Mouse (Mus musculus) embryonic facial prominence, embryonic 13.5 days (tissue): ENCODE measurements around the gene Fgf12. TPM values are rescaled to one million over a fixed set of nuclear protein-coding genes. Genes with fewer than 3 reads are reported as not detected.

ENCODE experiments used
- ATAC-seq: fragments of 200-750 bp; cut with Nextera tagmentation; 2 replicates; pipeline ENCODE4 v1.8.0; 2017; ENCODE audit warnings: low read depth; ENCODE audit not compliant: insufficient number of reproducible peaks, insufficient read depth, low FRiP score, low TSS enrichment
- H3K27ac ChIP-seq: fragments of 300-500 bp; sonication (generic); 2 replicates; pipeline ENCODE4 v1.5.1; 2015; ENCODE audit warnings: moderate library complexity, mild to moderate bottlenecking, inconsistent platforms
- H3K27me3 ChIP-seq: fragments of 300-500 bp; sonication (generic); 2 replicates; pipeline ENCODE4 v1.6.1; 2015; ENCODE audit warnings: mild to moderate bottlenecking, inconsistent platforms
- H3K36me3 ChIP-seq: fragments of 300-500 bp; sonication (generic); 2 replicates; pipeline ENCODE4 v1.6.1; 2015; ENCODE audit warnings: mild to moderate bottlenecking, inconsistent platforms
- H3K4me1 ChIP-seq: fragments of 300-500 bp; sonication (generic); 2 replicates; pipeline ENCODE4 v1.6.1; 2015; ENCODE audit warnings: inconsistent platforms
- H3K4me2 ChIP-seq: fragments of 300-500 bp; sonication (generic); 2 replicates; pipeline ENCODE4 v1.6.1; 2015; ENCODE audit warnings: moderate library complexity, mild to moderate bottlenecking, inconsistent platforms
- H3K4me3 ChIP-seq: fragments of 300-500 bp; sonication (generic); 2 replicates; pipeline ENCODE4 v1.5.1; 2015; ENCODE audit warnings: mild to moderate bottlenecking, inconsistent platforms
- H3K9ac ChIP-seq: fragments of 300-500 bp; sonication (generic); 2 replicates; pipeline ENCODE4 v1.6.1; 2015; ENCODE audit warnings: mild to moderate bottlenecking, inconsistent platforms
- H3K9me3 ChIP-seq: fragments of 300-500 bp; sonication (generic); 2 replicates; pipeline ENCODE4 v1.6.1; 2016; ENCODE audit warnings: inconsistent platforms
- WGBS: fragments of 180-500 bp; shearing (Covaris S2); methylation state at CpG from one replicate; pipeline ENCODE4 v1.1.7; 2015; ENCODE audit warnings: mixed read lengths; 5-methylcytosine and 5-hydroxymethylcytosine counted together
- polyA plus RNA-seq: library from polyadenylated mRNA; unstranded; fragments of >200 nt; fragmentation: Nextera tagmentation; extraction: Ambion mirVana; gene quantifications from 2 replicates; pipeline ENCODE4 v1.2.1, GENCODE M21; 2015

The Fgf12 gene
- polyA plus RNA-seq, 1 experiment from 2014 or later = 3.6 TPM

DNA sequence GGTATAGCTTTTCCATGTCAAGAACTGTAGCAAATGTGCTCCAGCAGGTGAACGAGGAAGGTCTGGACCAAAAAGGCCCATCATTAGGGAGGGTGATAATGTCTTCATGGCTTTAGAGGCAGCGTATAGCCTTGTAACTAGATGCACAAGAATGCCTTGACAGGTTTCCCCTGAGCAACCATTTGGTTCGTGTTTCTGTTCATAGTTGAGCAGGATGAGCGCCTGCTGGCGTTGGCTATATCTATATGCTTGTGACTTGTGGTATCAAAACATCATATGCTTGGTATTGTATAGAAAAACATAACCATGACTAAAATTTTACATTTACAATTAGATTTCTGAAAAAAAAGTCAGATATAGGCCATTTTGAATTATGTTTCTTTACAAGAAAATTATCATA, 361.6 kb downstream of the Fgf12 start:
- Histone ChIP-seq H3K27me3 (no peaks in the 10 kb centered on the region), H3K4me3 (no peak overlapping the region), H3K27ac (no peak overlapping the region), H3K36me3 (no peaks in the 10 kb centered on the region), H3K4me2 (no peak overlapping the region), H3K9ac (no peak overlapping the region), H3K4me1 (no peaks in the 10 kb centered on the region), H3K9me3 (no peaks in the 10 kb centered on the region)
- ATAC-seq = no peak
- 82% methylated on average over 5 of the region's 5 CpGs for WGBS

DNA sequence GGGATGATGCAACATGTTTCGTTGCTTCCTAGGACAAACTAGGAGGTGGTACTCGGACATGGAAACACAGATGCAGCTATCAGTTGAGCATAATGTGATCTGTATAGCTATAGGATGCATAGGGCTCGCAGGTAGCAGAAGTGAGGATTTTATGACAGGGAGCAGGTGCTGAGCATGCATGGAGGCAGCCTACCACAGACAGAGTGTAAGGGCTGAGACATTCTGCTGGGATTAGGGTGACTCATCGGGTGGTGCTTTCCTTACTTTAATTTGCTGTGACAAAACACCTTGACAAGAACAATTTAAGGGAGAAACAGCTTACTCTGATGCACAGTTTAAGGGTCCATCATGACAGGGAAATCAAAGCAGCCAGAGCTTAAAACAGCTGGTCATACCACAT, 363.8 kb downstream of the Fgf12 start:
- Histone ChIP-seq H3K27ac (no peak overlapping the region), H3K36me3 (no peaks in the 10 kb centered on the region), H3K4me2 (no peak overlapping the region), H3K27me3 (no peaks in the 10 kb centered on the region), H3K4me3 (no peak overlapping the region), H3K9ac (no peak overlapping the region), H3K4me1 (no peaks in the 10 kb centered on the region), H3K9me3 (no peaks in the 10 kb centered on the region)
- no peak for ATAC-seq
- 75% methylated on average over 4 of the region's 4 CpGs for WGBS

DNA sequence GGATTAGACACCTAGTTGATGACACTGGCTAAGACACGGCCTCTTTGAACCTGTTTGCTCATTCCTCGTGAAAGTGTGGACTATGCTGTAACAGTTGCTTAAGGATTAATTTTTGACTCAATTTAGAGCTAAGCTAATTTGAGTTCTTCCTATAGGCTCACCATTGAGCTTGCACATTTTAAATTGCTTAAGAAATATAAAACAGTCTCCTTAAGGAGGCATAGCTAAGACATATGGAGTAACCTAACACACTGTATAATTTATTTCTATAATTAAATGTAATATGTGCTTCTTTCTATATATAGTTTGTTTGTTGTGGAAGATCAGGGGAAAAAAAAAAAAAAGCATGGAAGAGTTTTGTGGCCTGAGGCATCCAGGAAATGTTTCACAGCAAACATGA, 378.1 kb downstream of the Fgf12 start:
- H3K27me3 ChIP-seq = no peaks in the 10 kb centered on the region
- H3K4me3 ChIP-seq = no peak overlapping the region
- ATAC-seq = no peak
- H3K9me3 ChIP-seq = no peaks in the 10 kb centered on the region
- no peaks in the 10 kb centered on the region for H3K4me1 ChIP-seq
- H3K36me3 ChIP-seq = no peaks in the 10 kb centered on the region
- H3K27ac ChIP-seq = no peak overlapping the region
- no peak overlapping the region for H3K4me2 ChIP-seq
- H3K9ac ChIP-seq = no peak overlapping the region
- WGBS = 75% methylated on average over 2 of the region's 2 CpGs

DNA sequence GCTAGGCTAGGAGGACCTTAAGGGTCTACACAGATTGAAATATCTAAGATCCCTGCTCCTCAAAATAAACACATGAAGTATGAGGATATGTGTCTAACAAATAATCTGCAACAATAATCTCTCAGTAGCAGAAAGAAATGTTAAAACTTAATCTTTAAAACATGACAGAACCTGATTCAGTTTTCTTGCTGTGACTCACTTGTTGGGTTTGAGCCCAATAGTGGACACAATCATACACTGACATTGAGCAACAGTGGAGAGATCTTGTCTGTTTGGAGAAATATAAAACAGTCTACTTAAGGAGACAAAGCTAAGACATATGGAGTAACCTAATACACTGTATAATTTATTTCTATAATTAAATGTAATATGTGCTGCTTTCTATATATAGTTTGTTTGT, 379.6 kb downstream of the Fgf12 start:
- Histone ChIP-seq H3K4me1 (no peaks in the 10 kb centered on the region), H3K4me3 (no peak overlapping the region), H3K27me3 (no peaks in the 10 kb centered on the region), H3K27ac (no peak overlapping the region), H3K9me3 (no peaks in the 10 kb centered on the region), H3K36me3 (no peaks in the 10 kb centered on the region), H3K9ac (no peak overlapping the region), H3K4me2 (no peak overlapping the region)
- no peak for ATAC-seq

DNA sequence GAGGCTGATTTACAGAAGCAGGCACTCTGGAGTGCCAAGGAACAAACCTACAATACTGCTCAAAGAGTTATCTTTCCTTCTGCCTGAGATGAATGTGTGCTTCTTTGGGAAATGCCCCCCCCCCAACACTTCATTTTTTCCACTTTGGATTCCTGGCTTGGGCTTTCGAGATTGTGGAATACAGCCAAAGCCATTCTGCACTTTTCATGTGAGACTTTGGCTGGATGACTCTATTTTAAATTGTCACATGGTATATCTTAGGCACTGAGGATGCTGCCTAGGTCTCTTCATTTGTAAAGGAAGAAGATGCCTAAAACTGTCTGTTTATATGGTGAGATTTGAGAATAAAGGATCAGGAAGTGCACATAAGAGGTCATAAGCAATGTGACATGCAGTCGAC, 402.2 kb downstream of the Fgf12 start:
- H3K9ac ChIP-seq = no peak overlapping the region
- H3K27me3 ChIP-seq = no peaks in the 10 kb centered on the region
- ATAC-seq = no peak
- no peak overlapping the region for H3K27ac ChIP-seq
- H3K4me2 ChIP-seq = no peak overlapping the region
- H3K4me1 ChIP-seq = no peaks in the 10 kb centered on the region
- H3K4me3 ChIP-seq = no peak overlapping the region
- no peaks in the 10 kb centered on the region for H3K36me3 ChIP-seq
- no peaks in the 10 kb centered on the region for H3K9me3 ChIP-seq
- 70% methylated on average over 2 of the region's 2 CpGs for WGBS

DNA sequence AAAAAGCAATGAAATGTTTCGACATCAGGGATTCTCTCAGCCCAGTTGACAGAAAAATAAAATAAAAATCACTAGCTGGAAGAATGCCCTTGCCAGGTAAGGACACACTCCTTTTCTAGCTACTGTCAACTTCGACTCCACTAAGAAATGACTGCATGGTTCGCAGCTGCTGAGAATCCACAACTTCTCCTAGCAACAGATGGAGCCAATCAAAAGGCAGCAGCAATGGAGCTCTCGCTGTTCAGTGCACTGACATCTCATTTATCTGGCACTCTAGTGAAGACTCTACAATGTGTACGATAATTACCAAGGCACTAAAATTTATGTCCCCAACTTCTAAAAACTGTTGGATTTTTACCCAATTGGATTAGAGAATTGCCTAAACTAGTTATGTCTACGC, 407.5 kb downstream of the Fgf12 start:
- no peak for ATAC-seq
- Histone ChIP-seq H3K4me2 (no peak overlapping the region), H3K9ac (no peak overlapping the region), H3K9me3 (no peaks in the 10 kb centered on the region), H3K36me3 (no peaks in the 10 kb centered on the region), H3K4me3 (no peak overlapping the region), H3K4me1 (no peaks in the 10 kb centered on the region), H3K27me3 (no peaks in the 10 kb centered on the region), H3K27ac (no peak overlapping the region)
- WGBS = 52% methylated on average over 6 of the region's 6 CpGs

DNA sequence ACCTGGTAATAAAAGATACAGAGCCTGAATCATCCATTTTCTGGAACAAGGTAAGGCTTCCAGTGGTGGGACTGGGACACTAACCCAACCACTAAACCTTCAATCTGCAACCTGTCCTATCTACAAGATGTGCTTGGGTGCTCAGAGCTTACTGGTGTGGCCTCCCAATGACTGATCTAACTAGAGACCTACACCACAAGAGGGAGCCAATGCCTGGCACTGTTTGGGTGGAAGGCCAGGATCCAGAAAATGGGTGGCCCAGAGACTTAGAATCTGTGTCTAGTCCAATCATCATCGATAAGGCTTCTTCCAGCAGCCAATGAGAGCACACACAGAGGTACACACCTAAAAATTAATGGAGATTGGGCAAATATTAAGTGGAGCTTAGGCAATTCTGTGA, 414.9 kb downstream of the Fgf12 start:
- no peak overlapping the region for H3K4me2 ChIP-seq
- ATAC-seq = no peak
- H3K27me3 ChIP-seq = no peaks in the 10 kb centered on the region
- no peaks in the 10 kb centered on the region for H3K36me3 ChIP-seq
- H3K4me1 ChIP-seq = no peaks in the 10 kb centered on the region
- no peak overlapping the region for H3K4me3 ChIP-seq
- WGBS = 85% methylated on average over 1 of the region's 1 CpGs
- no peak overlapping the region for H3K27ac ChIP-seq
- H3K9ac ChIP-seq = no peak overlapping the region
- H3K9me3 ChIP-seq = no peaks in the 10 kb centered on the region

DNA sequence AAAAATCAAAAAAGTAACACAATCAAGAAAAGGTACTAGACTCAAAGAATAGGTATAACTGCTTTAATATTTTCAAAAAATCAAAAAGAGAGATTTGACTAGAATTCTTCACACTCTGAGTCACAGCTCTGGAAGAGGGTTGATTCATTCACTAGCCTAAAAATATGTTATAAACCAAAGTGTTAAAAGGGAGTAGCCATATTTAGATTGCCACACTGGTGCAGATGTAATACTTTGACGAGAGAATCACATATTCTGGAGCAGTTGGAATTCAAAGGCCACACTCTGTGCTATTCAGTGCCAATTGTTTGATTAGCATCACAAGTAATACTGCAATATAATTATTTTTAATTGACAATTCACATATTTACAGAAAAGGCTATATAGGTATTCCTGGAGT, 416.2 kb downstream of the Fgf12 start:
- Histone ChIP-seq H3K9ac (no peak overlapping the region), H3K4me1 (no peaks in the 10 kb centered on the region), H3K27ac (no peak overlapping the region), H3K4me3 (no peak overlapping the region), H3K9me3 (no peaks in the 10 kb centered on the region), H3K27me3 (no peaks in the 10 kb centered on the region), H3K4me2 (no peak overlapping the region), H3K36me3 (no peaks in the 10 kb centered on the region)
- ATAC-seq = no peak
- WGBS = 79% methylated on average over 1 of the region's 1 CpGs

DNA sequence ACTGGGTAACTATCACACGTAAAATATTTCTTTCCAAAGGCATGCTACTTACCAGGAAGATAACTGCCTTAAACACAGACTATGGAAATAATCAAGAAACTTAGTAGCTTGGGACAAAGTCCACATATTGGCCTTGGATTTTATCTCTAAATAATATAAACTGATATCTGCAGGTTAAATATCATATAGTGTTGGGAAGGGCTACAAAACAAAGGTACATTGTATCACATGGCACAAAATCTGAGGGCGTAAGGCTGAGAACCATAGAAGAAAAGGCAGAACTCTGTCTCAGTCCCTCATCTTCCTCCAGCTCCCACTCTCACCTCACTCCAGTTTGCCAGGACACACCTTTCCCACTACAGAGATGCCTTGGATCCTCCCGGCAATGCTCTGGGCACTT, 417.8 kb downstream of the Fgf12 start:
- Histone ChIP-seq H3K9me3 (no peaks in the 10 kb centered on the region), H3K9ac (no peak overlapping the region), H3K4me1 (no peaks in the 10 kb centered on the region), H3K27ac (no peak overlapping the region), H3K27me3 (no peaks in the 10 kb centered on the region), H3K4me2 (no peak overlapping the region), H3K4me3 (no peak overlapping the region), H3K36me3 (no peaks in the 10 kb centered on the region)
- WGBS = 94% methylated on average over 3 of the region's 3 CpGs
- ATAC-seq = no peak

DNA sequence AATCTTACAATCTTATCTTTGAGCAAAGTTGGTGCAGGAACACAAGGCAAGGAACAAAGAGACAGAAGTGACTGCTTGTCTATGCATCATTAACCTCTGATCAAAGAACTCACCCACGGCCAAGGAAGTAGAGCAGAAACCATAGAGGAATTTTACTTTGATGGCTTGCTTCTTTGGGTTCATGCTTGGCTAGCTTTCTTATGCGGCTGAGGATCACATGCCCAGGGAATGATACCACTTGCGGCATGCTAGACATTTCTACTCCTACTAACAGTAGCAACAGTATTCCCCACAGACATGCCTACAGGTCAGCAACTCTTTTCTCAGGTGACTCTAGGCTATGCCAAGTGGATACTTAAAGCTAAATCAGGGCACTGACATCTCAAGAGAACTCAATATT, 429.3 kb downstream of the Fgf12 start:
- no peaks in the 10 kb centered on the region for H3K9me3 ChIP-seq
- no peak for ATAC-seq
- no peak overlapping the region for H3K4me2 ChIP-seq
- H3K4me3 ChIP-seq = no peak overlapping the region
- no peak overlapping the region for H3K27ac ChIP-seq
- no peaks in the 10 kb centered on the region for H3K36me3 ChIP-seq
- no peaks in the 10 kb centered on the region for H3K27me3 ChIP-seq
- H3K4me1 ChIP-seq = no peaks in the 10 kb centered on the region
- 65% methylated on average over 3 of the region's 3 CpGs for WGBS
- no peak overlapping the region for H3K9ac ChIP-seq

DNA sequence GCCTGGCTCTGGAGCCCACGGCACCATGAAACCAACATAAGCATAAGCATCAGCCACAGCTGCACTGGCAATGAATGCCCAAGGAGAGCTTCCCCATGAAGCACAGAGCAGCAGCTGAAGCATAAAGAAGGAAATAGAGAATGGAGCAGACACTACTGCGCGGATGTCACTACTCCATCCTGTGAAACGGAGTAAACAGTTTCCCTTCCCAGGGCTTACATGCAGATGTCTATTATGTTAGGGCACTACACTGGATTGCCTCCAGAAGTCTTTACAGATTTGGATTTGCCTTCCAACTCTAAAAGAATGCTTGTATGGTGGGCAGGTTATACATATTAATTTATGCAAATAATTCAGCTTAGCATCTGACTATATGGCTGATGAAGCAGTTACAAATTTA, 441.2 kb downstream of the Fgf12 start:
- H3K4me3 ChIP-seq = no peak overlapping the region
- no peaks in the 10 kb centered on the region for H3K4me1 ChIP-seq
- H3K9me3 ChIP-seq = no peaks in the 10 kb centered on the region
- no peak overlapping the region for H3K27ac ChIP-seq
- 84% methylated on average over 4 of the region's 4 CpGs for WGBS
- no peaks in the 10 kb centered on the region for H3K36me3 ChIP-seq
- H3K4me2 ChIP-seq = no peak overlapping the region
- ATAC-seq = no peak
- H3K9ac ChIP-seq = no peak overlapping the region
- no peaks in the 10 kb centered on the region for H3K27me3 ChIP-seq

DNA sequence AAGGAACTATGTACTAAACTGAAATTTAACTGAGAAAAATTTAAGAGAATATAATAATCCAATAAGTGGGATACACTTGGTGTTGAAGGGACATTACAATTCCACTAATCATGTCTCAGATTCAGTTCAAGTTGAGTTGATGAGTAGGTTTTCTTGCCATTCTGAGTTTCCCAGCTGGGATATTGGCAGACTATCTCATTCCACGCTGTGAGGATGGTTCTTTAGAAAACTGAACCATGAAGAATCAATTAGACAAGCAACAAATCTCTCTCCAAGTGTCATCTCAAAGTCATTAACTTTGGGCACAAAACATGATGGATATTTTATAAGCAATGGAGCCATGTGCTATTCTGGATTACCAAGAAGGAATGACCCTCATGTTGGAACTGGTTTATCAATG, 449.0 kb downstream of the Fgf12 start:
- Histone ChIP-seq H3K9me3 (no peaks in the 10 kb centered on the region), H3K27ac (no peak overlapping the region), H3K9ac (no peak overlapping the region), H3K4me1 (no peaks in the 10 kb centered on the region), H3K36me3 (no peaks in the 10 kb centered on the region), H3K27me3 (no peaks in the 10 kb centered on the region), H3K4me3 (no peak overlapping the region), H3K4me2 (no peak overlapping the region)
- no peak for ATAC-seq
- 44% methylated on average over 1 of the region's 1 CpGs for WGBS

DNA sequence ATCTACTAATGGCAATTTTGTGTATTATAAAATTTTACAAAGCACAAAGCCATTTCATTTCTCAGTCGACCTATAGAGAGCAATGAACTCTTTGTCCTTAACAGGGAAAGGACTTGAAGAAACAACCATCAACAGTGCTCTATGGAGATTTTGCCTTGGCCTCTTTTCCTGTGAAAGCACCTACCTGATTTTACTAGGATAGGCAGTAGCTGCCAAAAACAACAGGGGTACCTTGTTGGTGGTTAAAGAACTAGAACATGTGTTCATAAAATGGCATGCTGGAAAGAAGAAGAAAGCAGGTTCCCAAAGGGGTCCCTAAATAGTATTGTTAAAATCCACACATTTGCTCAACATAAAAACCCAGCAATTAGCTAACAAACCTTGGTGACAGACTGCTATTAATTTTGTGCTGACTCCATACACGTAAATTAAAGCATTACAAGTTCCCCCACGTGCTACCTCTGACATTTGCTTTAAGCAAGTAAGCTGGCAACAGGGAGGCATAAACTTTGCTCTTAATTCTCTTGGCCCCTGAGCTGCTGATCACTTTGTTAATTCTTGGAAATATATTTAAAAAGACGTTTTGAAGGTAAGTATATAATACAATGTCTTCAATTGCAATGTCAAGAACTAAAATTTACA, 463.1 kb downstream of the Fgf12 start:
- no peak for ATAC-seq
- H3K36me3 ChIP-seq = no peaks in the 10 kb centered on the region
- H3K27me3 ChIP-seq = no peaks in the 10 kb centered on the region
- no peak overlapping the region for H3K4me2 ChIP-seq
- H3K27ac ChIP-seq = no peak overlapping the region
- H3K9me3 ChIP-seq = no peaks in the 10 kb centered on the region
- no peak overlapping the region for H3K9ac ChIP-seq
- H3K4me1 ChIP-seq = no peaks in the 10 kb centered on the region
- H3K4me3 ChIP-seq = no peak overlapping the region
- WGBS = 63% methylated on average over 4 of the region's 4 CpGs
